Mouse (Mus musculus): ENCODE results near the gene Rpusd1.

- TF ChIP-seq GATA1 (IDR thresholded peaks at IDR 0.05; ENCODE audit: low read length) (no peak), TAL1 (IDR thresholded peaks at IDR 0.05; ENCODE audit: low read length) (no peak)
Measured at GRCm38 (mm10) chr17:25696263-25696662, 31.2 kb upstream of the Rpusd1 start.

All from erythroblast, embryonic 14.5 days (primary cell).